Mouse (Mus musculus) spleen, adult 2 months (tissue): ENCODE data around the gene She.

Experiments used
- CTCF ChIP-seq: fragments of 200-500 bp; IDR thresholded peaks from 2 replicates; pipeline ENCODE4 v1.5.1; 2011; ENCODE audit warnings: mild to moderate bottlenecking, inconsistent platforms; ENCODE audit not compliant: insufficient read depth, insufficient read length, insufficient replicate concordance; ENCODE audit errors: extremely low read depth
- POLR2A ChIP-seq: fragments of 200-500 bp; IDR thresholded peaks from 2 replicates; pipeline ENCODE4 v1.6.1; 2011; ENCODE audit warnings: low read depth, low read length, inconsistent platforms

GRCm38 (mm10) chr3:89875781-89876180 is 44.6 kb downstream of the She start:
- TF ChIP-seq POLR2A = no peak
- no peak for TF ChIP-seq CTCF
